Mouse (Mus musculus): ENCODE data around the gene Ryr3. TPM values are rescaled to one million over a fixed set of nuclear protein-coding genes. Genes with fewer than 3 reads are reported as not detected.
A peak's percentile ranks its signal among the peaks of the same experiment; 100 is the strongest.

Gene Ryr3
- polyA plus RNA-seq, 1 experiment from 2014 or later = 0.25 TPM

DNA sequence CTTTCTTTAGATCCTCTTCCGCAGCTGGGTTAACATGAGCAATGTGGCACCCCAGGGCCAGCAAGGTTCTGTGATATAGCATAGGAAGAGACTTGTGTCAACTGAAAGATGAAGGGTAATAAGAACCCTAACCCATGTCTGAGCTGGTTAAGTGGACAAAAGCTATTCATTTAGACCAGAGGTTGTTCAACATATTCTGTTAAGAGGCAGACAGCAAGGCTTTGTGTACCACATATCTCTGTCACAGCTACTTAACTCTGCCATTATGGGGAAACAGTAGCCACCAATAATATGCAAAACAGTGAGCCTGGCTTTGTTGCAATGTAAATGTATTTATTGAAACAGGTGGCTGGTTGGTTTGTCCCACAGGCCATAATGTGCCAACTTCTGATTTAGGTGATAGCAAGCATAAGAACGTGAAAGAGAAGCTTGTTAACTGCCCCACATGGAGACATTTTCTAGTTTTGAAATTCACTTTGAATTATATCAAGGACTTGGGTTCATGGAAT, 350.8 kb downstream of the Ryr3 start:
- WGBS = 86% methylated on average over 2 of the region's 2 CpGs
- DNase-seq (ENCODE audit: low spot score) = no peak

DNA sequence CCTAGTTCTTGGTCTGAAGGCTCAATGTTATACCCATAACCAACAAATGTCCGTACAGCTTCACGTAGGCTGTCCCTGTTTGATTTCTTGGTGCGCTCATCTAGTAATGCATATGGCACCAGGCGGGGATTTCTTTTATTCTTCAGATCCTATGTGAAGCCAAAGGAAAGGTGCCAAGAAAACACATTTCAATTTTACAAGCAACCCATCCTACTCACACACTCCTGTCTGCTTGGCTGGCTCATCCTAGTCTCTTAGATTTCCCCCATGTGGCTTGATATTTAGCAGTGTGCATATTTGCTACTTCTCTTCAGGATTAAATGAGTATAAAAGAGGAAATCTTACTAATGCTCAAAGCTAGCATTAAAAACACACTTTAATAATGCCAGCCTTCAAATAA, 355.1 kb downstream of the Ryr3 start:
- no peak for DNase-seq (ENCODE audit: low spot score)
- no peak overlapping the region for H3K4me3 ChIP-seq
- WGBS = 93% methylated on average over 4 of the region's 4 CpGs
- H3K36me3 ChIP-seq (replicated peaks) = no peaks in the 10 kb centered on the region
- H3K4me1 ChIP-seq = no peaks in the 10 kb centered on the region
- no peak overlapping the region for H3K27ac ChIP-seq (replicated peaks)
- H3K27me3 ChIP-seq (replicated peaks; ENCODE audit: low read depth, poor library complexity, severe bottlenecking) = no peaks in the 10 kb centered on the region
- no peaks in the 10 kb centered on the region for H3K9me3 ChIP-seq

More for the DNA sequence above, 350.8 kb downstream of the Ryr3 start:
- no peak overlapping the region for H3K4me3 ChIP-seq
- H3K27ac ChIP-seq (replicated peaks) = no peak overlapping the region
- H3K4me1 ChIP-seq = no peaks in the 10 kb centered on the region
- no peaks in the 10 kb centered on the region for H3K36me3 ChIP-seq (replicated peaks)
- no peaks in the 10 kb centered on the region for H3K27me3 ChIP-seq (replicated peaks; ENCODE audit: low read depth, poor library complexity, severe bottlenecking)
- no peaks in the 10 kb centered on the region for H3K9me3 ChIP-seq

DNA sequence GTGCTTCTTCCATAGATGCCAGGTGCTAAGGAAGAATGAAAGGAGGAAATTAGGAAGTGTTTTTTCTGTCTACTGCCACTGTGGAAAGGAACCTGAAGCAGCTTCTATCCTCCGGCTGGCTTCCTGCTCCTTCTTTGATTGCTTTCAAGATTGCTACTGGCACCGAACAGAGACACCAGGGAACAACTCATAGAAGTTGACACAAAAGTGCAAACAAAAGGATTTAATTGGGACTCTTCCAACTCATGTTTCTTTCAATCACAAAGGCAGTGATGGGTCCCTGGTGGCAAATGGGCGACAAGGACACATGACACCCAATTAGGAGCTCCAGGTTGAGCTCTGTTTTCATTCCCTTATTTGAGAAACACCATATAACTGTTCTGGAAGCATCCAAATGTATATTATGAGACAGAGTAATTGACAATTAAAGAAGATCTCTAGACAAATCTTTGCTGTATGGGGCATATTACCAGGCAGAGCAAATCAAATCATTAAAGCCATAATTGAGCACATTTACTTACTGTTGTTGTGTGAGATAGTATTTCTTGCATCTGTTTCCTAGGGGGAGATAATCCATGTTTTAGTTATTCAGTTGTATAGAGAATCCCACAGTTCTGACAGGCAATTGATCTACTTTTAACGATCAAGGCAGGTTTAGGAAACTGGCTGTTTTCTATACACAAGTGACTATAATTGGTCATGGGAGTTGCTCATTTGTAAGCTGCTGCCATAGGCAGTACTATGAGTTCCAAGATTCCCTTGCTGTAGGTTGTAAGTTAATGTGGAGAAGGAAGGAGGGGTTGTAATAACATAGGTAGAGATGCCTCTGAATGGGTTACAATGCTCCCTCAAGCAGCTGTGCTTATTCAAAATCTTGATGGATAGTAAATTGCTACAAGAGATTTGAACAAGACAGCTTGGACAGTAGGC, 371.0 kb downstream of the Ryr3 start:
- peaks cover 4% of the 10 kb centered on the region; the same call in 1 of the 2 replicates for H3K9me3 ChIP-seq
- DNase-seq (ENCODE audit: low spot score) = no peak
- no peaks in the 10 kb centered on the region for H3K27me3 ChIP-seq (replicated peaks; ENCODE audit: low read depth, poor library complexity, severe bottlenecking)
- no peak overlapping the region for H3K27ac ChIP-seq (replicated peaks)
- WGBS = 53% methylated on average over 4 of the region's 4 CpGs
- H3K4me1 ChIP-seq = no peaks in the 10 kb centered on the region
- no peak overlapping the region for H3K4me3 ChIP-seq
- no peaks in the 10 kb centered on the region for H3K36me3 ChIP-seq (replicated peaks)

- peak; percentile 54 for DNase-seq (ENCODE audit: low spot score)
- no peak overlapping the region for H3K4me3 ChIP-seq
- no peaks in the 10 kb centered on the region for H3K9me3 ChIP-seq
- no peaks in the 10 kb centered on the region for H3K27me3 ChIP-seq (replicated peaks; ENCODE audit: low read depth, poor library complexity, severe bottlenecking)
- no peaks in the 10 kb centered on the region for H3K4me1 ChIP-seq
- WGBS = 29% methylated on average over 3 of the region's 3 CpGs
- no peaks in the 10 kb centered on the region for H3K36me3 ChIP-seq (replicated peaks)
- H3K27ac ChIP-seq (replicated peaks) = no peak overlapping the region
Measured at GRCm38 (mm10) chr2:112842877-112843276, 374.0 kb downstream of the Ryr3 start.

- no peak overlapping the region for H3K4me3 ChIP-seq
- DNase-seq (ENCODE audit: low spot score) = peak; percentile 50
Measured at GRCm38 (mm10) chr2:112831423-112832305, 385.2 kb downstream of the Ryr3 start.

GRCm38 (mm10) chr2:112826571-112826970, 390.3 kb downstream of the Ryr3 start:
- Histone ChIP-seq H3K27ac (replicated peaks) (no peak overlapping the region), H3K4me3 (no peak overlapping the region), H3K27me3 (replicated peaks; ENCODE audit: low read depth, poor library complexity, severe bottlenecking) (no peaks in the 10 kb centered on the region), H3K9me3 (no peaks in the 10 kb centered on the region), H3K36me3 (replicated peaks) (no peaks in the 10 kb centered on the region), H3K4me1 (peaks cover 13% of the 10 kb centered on the region)
- DNase-seq (ENCODE audit: low spot score) = peak; percentile 47
- WGBS = 34% methylated on average over 4 of the region's 4 CpGs

More at GRCm38 (mm10) chr2:112831423-112832305, 385.2 kb downstream of the Ryr3 start:
- Histone ChIP-seq H3K27me3 (replicated peaks; ENCODE audit: low read depth, poor library complexity, severe bottlenecking) (no peaks in the 10 kb centered on the region), H3K27ac (replicated peaks) (peak overlapping the region; percentile 67), H3K4me1 (peaks cover 24% of the 10 kb centered on the region), H3K36me3 (replicated peaks) (no peaks in the 10 kb centered on the region), H3K9me3 (no peaks in the 10 kb centered on the region)
- WGBS = 36% methylated on average over 4 of the region's 4 CpGs

DNA sequence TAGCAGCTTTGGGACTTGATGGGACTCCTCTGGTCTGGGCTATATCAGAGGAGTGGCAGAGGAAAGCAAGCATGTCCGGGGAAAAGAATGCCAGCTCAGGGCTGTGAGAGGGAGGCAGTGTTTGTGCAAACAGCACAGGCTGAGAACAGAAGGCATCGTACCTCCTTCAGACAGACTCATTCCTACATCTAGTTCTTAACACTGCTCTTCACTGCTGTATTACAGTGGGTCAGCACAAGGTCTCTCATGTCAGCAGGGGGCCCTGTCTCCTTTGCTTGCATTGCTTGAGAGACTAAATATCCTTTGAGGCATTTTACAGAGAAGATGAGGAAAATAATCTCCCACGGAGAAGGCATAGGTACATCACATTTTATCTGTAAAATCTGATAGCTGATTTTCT, 394.2 kb downstream of the Ryr3 start:
- DNase-seq (ENCODE audit: low spot score) = no peak
- 40% methylated on average over 3 of the region's 3 CpGs for WGBS
- H3K4me3 ChIP-seq = no peak overlapping the region

GRCm38 (mm10) chr2:112819059-112819458, 397.8 kb downstream of the Ryr3 start:
- Histone ChIP-seq H3K4me3 (no peak overlapping the region), H3K36me3 (replicated peaks) (no peaks in the 10 kb centered on the region), H3K4me1 (no peaks in the 10 kb centered on the region), H3K27ac (replicated peaks) (no peak overlapping the region), H3K9me3 (no peaks in the 10 kb centered on the region), H3K27me3 (replicated peaks; ENCODE audit: low read depth, poor library complexity, severe bottlenecking) (no peaks in the 10 kb centered on the region)
- 68% methylated on average over 2 of the region's 2 CpGs for WGBS
- no peak for DNase-seq (ENCODE audit: low spot score)

More for the DNA sequence above, 394.2 kb downstream of the Ryr3 start:
- Histone ChIP-seq H3K4me1 (peaks cover 3% of the 10 kb centered on the region; the same call in 1 of the 2 replicates), H3K36me3 (replicated peaks) (no peaks in the 10 kb centered on the region), H3K27me3 (replicated peaks; ENCODE audit: low read depth, poor library complexity, severe bottlenecking) (no peaks in the 10 kb centered on the region), H3K9me3 (no peaks in the 10 kb centered on the region), H3K27ac (replicated peaks) (no peak overlapping the region)

DNA sequence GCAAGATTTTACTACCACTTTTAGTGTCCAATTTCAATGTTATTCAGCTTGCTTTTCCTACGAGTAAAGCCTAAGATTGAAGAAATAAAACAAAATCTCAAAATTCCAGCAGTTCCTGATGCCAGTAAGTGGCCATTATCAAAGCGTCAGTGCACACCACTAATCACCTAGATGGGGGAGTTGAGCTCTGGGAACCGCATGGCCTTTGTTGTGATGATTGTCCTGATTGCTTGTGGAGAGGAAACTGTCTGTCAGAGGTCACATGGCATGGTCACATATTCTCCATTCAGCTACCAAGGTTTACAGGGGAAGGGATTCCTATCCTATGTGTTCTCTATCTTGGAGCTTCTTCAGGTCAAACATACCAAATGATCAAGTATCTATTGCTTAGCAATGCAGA, 399.9 kb downstream of the Ryr3 start:
- no peak for DNase-seq (ENCODE audit: low spot score)
- no peaks in the 10 kb centered on the region for H3K27me3 ChIP-seq (replicated peaks; ENCODE audit: low read depth, poor library complexity, severe bottlenecking)
- H3K4me1 ChIP-seq = no peaks in the 10 kb centered on the region
- H3K9me3 ChIP-seq = no peaks in the 10 kb centered on the region
- no peaks in the 10 kb centered on the region for H3K36me3 ChIP-seq (replicated peaks)
- H3K4me3 ChIP-seq = no peak overlapping the region
- no peak overlapping the region for H3K27ac ChIP-seq (replicated peaks)
- 52% methylated on average over 3 of the region's 3 CpGs for WGBS

DNA sequence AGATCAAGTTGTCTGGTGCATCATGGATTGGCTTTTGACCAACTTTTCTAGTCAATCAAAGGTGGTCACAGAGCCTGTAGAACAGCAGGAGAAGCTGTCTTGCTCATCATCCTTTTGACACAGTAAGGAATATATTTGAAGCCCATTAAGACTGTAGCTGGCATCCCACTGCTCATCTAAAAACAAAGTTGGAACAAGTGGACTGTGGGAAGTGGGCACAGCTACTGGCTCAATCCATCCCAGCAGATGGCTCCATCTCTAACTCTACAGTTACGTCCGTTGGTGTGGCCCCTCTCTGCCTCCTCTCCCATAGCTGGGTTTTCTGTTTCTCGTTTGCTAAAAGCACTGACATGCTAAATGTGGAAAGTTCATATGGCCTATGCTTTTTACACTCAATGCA, 400.9 kb downstream of the Ryr3 start:
- H3K36me3 ChIP-seq (replicated peaks) = no peaks in the 10 kb centered on the region
- no peak for DNase-seq (ENCODE audit: low spot score)
- H3K27me3 ChIP-seq (replicated peaks; ENCODE audit: low read depth, poor library complexity, severe bottlenecking) = no peaks in the 10 kb centered on the region
- H3K4me3 ChIP-seq = no peak overlapping the region
- WGBS = 82% methylated on average over 3 of the region's 3 CpGs
- H3K9me3 ChIP-seq = no peaks in the 10 kb centered on the region
- H3K27ac ChIP-seq (replicated peaks) = no peak overlapping the region
- H3K4me1 ChIP-seq = no peaks in the 10 kb centered on the region

- no peaks in the 10 kb centered on the region for H3K4me1 ChIP-seq
- 69% methylated on average over 5 of the region's 5 CpGs for WGBS
- DNase-seq (ENCODE audit: low spot score) = peak; percentile 20
Measured at GRCm38 (mm10) chr2:112812637-112813402, 404.1 kb downstream of the Ryr3 start.

DNA sequence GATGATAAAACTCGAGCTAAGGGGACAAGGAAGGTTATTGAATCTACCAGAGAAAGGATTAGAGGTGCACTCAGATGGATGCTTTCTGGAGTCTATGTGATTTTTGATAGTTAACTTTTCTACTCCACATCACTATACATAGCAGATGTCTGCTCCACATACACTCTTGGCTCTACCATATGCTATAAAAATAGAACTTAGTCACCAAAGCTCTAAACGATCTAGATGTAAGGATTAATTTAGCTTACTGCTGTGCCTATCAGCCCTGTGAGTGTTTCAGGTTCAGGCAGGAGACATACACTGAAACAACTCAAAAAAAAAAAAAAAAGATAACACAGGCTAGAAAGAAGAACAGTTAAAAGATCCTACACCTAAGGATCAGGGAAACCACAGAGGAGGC, 410.9 kb downstream of the Ryr3 start:
- Histone ChIP-seq H3K27me3 (replicated peaks; ENCODE audit: low read depth, poor library complexity, severe bottlenecking) (no peaks in the 10 kb centered on the region), H3K27ac (replicated peaks) (no peak overlapping the region), H3K9me3 (no peaks in the 10 kb centered on the region), H3K4me3 (no peak overlapping the region), H3K36me3 (replicated peaks) (no peaks in the 10 kb centered on the region), H3K4me1 (no peaks in the 10 kb centered on the region)
- no peak for DNase-seq (ENCODE audit: low spot score)
- 74% methylated on average over 2 of the region's 2 CpGs for WGBS

More at GRCm38 (mm10) chr2:112812637-112813402, 404.1 kb downstream of the Ryr3 start:
- no peaks in the 10 kb centered on the region for H3K9me3 ChIP-seq
- no peak overlapping the region for H3K27ac ChIP-seq (replicated peaks)
- H3K36me3 ChIP-seq (replicated peaks) = no peaks in the 10 kb centered on the region
- no peaks in the 10 kb centered on the region for H3K27me3 ChIP-seq (replicated peaks; ENCODE audit: low read depth, poor library complexity, severe bottlenecking)
- H3K4me3 ChIP-seq = no peak overlapping the region
